Mouse (Mus musculus) myocyte (in vitro differentiated cells): Measurements from ENCODE around the gene Ptchd3.

Experiments used
- E2F4 ChIP-seq: IDR thresholded peaks from one replicate; pipeline ENCODE4 v1.6.1; 2011; ENCODE audit warnings: mild to moderate bottlenecking, control low read depth, moderate library complexity; ENCODE audit not compliant: insufficient read depth
- MAX ChIP-seq: IDR thresholded peaks from one replicate; pipeline ENCODE4 v1.6.1; 2011; ENCODE audit warnings: low read depth, mild to moderate bottlenecking, control low read depth
- MYOD1 ChIP-seq, 3 experiments: IDR thresholded peaks; one replicate each; pipeline ENCODE4 v1.6.1; 2011; ENCODE audit warnings: control low read depth in 2 of 3, low read depth in 2 of 3, mild to moderate bottlenecking in 2 of 3, moderate library complexity in 1 of 3; ENCODE audit not compliant: insufficient read length in 2 of 3, control insufficient read depth in 1 of 3
- MYOG ChIP-seq, 3 experiments: IDR thresholded peaks; one replicate each; pipeline ENCODE4 v1.6.1; 2011; ENCODE audit warnings: control low read depth in 2 of 3, low read depth in 2 of 3, mild to moderate bottlenecking in 2 of 3; ENCODE audit not compliant: insufficient read length in 2 of 3, control insufficient read depth in 1 of 3, insufficient read depth in 1 of 3
- POLR2A ChIP-seq: IDR thresholded peaks from one replicate; pipeline ENCODE4 v1.6.1; 2011; ENCODE audit warnings: low read depth, mild to moderate bottlenecking, control low read depth, moderate library complexity; ENCODE audit not compliant: insufficient read length
- POLR2AphosphoS2 ChIP-seq: IDR thresholded peaks from one replicate; pipeline ENCODE4 v1.6.1; 2011; ENCODE audit warnings: low read depth, control low read depth; ENCODE audit not compliant: insufficient read length
- REST ChIP-seq: IDR thresholded peaks from one replicate; pipeline ENCODE4 v1.6.1; 2011; ENCODE audit warnings: mild to moderate bottlenecking, control low read depth, moderate library complexity; ENCODE audit not compliant: insufficient read depth, insufficient read length
- TCF12 ChIP-seq: IDR thresholded peaks from one replicate; pipeline ENCODE4 v1.6.1; 2011; ENCODE audit warnings: mild to moderate bottlenecking, control low read depth; ENCODE audit not compliant: poor library complexity, insufficient read depth, severe bottlenecking
- USF1 ChIP-seq: IDR thresholded peaks from one replicate; pipeline ENCODE4 v1.6.1; 2011; ENCODE audit warnings: low read depth, mild to moderate bottlenecking, control low read depth, moderate library complexity

DNA sequence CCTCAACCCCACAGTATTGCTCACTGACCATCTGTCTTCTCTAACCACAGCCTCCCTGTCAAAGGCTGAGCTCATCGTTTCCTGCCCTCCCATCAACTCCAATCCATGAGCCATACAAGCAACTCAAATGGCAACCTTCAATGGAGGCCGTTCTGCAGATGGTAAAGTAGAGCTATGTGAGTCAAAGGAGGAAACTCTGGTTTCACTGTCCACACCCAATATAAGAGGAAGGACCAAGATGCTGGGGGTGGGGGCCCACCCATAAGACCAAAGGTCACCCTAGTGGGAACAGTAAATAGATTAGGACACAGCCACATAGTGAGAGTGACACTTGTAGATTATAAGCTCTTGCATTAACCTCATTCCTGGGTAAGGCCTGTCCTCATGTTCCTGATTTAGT, 34.1 kb upstream of the Ptchd3 start:
- TF ChIP-seq E2F4, result no peak
- TF ChIP-seq POLR2A, result no peak
- TF ChIP-seq TCF12, result no peak
- TF ChIP-seq REST, result no peak
- TF ChIP-seq MYOG (IDR thresholded peaks at IDR 0.05; ENCODE audit: control insufficient read depth in 1 of 3, insufficient read depth in 1 of 3, insufficient read length in 2 of 3, low read depth in 2 of 3), result no peak
- no peak for TF ChIP-seq MYOD1 (IDR thresholded peaks at IDR 0.05; ENCODE audit: control insufficient read depth in 1 of 3, insufficient read length in 2 of 3, low read depth in 2 of 3)
- no peak for TF ChIP-seq USF1
- TF ChIP-seq POLR2AphosphoS2, result no peak
- no peak for TF ChIP-seq MAX
